Mouse (Mus musculus): ENCODE results near the gene Stk33. TPM values are rescaled to one million over a fixed set of nuclear protein-coding genes. Genes with fewer than 3 reads are reported as not detected.

Stk33 gene
- total and polyA plus RNA-seq, 2 experiments from 2014 or later, result 6.5 to 7.9 TPM

DNA sequence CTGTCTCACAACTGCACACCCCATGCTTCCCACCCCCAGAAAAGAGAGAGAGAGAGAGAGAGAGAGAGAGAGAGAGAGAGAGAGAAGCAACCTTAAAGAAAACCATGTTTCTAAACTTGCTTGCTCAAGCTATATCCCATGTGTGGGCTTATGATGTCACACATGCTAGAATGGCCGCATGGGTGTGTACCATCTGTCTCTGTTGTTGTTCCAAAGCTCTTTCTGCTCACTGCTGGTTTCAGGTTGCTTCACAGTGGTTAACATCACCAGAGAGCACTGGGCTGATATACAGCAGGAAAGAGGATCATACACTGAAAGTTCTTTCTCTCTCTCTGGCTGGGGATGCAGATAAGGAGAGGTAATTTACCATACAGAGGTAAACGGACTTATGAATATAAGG, 28.7 kb upstream of the Stk33 start:
- no peak for TF ChIP-seq CTCF (IDR thresholded peaks at IDR 0.05)

DNA sequence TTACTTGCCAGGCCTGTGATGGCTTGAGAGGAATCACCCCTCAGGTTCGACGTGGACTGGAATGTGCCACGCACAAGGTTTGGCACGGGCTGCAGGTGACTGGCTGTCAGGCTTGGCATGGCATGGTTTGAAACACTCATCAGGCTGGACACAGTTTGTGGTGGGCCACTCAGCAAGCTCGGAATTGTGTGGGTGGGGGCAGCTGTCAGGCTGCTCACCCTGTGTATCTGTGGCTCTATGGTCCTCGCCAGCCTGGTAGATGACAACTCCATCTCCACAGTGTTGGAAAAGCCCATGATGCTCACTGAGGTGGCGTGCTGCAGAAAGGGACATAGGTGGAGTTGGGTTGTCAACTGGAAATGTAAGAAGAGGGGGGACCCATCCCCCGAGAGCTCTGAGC, 21.8 kb upstream of the Stk33 start:
- DNase-seq (ENCODE audit: low spot score), result no peak
- H3K27me3 ChIP-seq (ENCODE audit: insufficient read depth, low read length), result no peaks in the 10 kb centered on the region
- no peak overlapping the region for H3K4me2 ChIP-seq (ENCODE audit: low read depth, low read length, poor library complexity, severe bottlenecking)
- no peak; the same call in 1 of the 2 replicates for ATAC-seq (ENCODE audit: low FRiP score)
- no peak for TF ChIP-seq CTCF (IDR thresholded peaks at IDR 0.05)
- no peaks in the 10 kb centered on the region for H3K9me3 ChIP-seq (ENCODE audit: low read length)
- H3K27ac ChIP-seq (ENCODE audit: low read depth, low read length), result no peak overlapping the region
- WGBS, result 90% methylated on average over 8 of the region's 8 CpGs
- H3K36me3 ChIP-seq (ENCODE audit: insufficient read depth, low read length), result 0 out of 2 replicates have a peak, but pooled peaks cover 3% of the 10 kb centered on the region
- no peak overlapping the region for H3K9ac ChIP-seq (replicated peaks; ENCODE audit: low read length, poor library complexity, severe bottlenecking)
- no peaks in the 10 kb centered on the region for H3K4me1 ChIP-seq (ENCODE audit: insufficient read depth, low read length)
- H3K4me3 ChIP-seq (ENCODE audit: low read depth, low read length), result no peak overlapping the region

More for the DNA sequence above, 28.7 kb upstream of the Stk33 start:
- Histone ChIP-seq H3K4me1 (ENCODE audit: insufficient read depth, low read length) (no peaks in the 10 kb centered on the region), H3K27me3 (ENCODE audit: insufficient read depth, low read length) (no peaks in the 10 kb centered on the region), H3K9me3 (ENCODE audit: low read length) (no peaks in the 10 kb centered on the region), H3K36me3 (ENCODE audit: insufficient read depth, low read length) (peaks cover 2% of the 10 kb centered on the region; the same call in 1 of the 2 replicates), H3K4me3 (ENCODE audit: low read depth, low read length) (no peak overlapping the region), H3K9ac (replicated peaks; ENCODE audit: low read length, poor library complexity, severe bottlenecking) (no peak overlapping the region), H3K4me2 (ENCODE audit: low read depth, low read length, poor library complexity, severe bottlenecking) (no peak overlapping the region), H3K27ac (ENCODE audit: low read depth, low read length) (no peak overlapping the region)
- ATAC-seq (ENCODE audit: low FRiP score), result no peak
- DNase-seq (ENCODE audit: low spot score), result peak; percentile 42
- WGBS, result 60% methylated on average over 2 of the region's 2 CpGs

DNA sequence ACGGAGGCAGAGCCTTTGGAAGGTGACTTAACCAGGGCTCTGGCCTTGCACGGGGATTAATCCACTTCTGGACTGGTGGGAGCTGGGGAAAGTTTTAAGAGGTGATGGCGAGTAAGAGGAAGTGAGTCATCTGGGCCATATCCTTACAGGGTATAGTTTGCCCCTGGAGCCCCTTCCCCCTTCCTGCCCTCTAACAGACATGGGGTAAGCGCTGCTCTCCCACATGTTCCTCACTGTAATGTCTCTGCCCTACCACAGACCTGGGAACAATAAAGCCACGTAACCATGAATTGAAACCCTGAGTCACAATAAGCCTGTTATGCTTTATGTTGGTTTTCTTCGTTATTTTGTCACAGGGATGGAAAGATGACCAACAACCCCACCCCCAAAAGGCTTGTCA, 17.7 kb upstream of the Stk33 start:
- Histone ChIP-seq H3K4me3 (ENCODE audit: low read depth, low read length) (no peak overlapping the region), H3K27me3 (ENCODE audit: insufficient read depth, low read length) (no peaks in the 10 kb centered on the region), H3K27ac (ENCODE audit: low read depth, low read length) (no peak overlapping the region), H3K4me1 (ENCODE audit: insufficient read depth, low read length) (no peaks in the 10 kb centered on the region), H3K9me3 (ENCODE audit: low read length) (no peaks in the 10 kb centered on the region), H3K4me2 (ENCODE audit: low read depth, low read length, poor library complexity, severe bottlenecking) (no peak overlapping the region), H3K9ac (replicated peaks; ENCODE audit: low read length, poor library complexity, severe bottlenecking) (no peak overlapping the region), H3K36me3 (ENCODE audit: insufficient read depth, low read length) (0 out of 2 replicates have a peak, but pooled peaks cover 3% of the 10 kb centered on the region)
- TF ChIP-seq CTCF (IDR thresholded peaks at IDR 0.05), result no peak
- 71% methylated on average over 6 of the region's 6 CpGs for WGBS
- no peak for DNase-seq (ENCODE audit: low spot score)
- no peak for ATAC-seq (ENCODE audit: low FRiP score)

DNA sequence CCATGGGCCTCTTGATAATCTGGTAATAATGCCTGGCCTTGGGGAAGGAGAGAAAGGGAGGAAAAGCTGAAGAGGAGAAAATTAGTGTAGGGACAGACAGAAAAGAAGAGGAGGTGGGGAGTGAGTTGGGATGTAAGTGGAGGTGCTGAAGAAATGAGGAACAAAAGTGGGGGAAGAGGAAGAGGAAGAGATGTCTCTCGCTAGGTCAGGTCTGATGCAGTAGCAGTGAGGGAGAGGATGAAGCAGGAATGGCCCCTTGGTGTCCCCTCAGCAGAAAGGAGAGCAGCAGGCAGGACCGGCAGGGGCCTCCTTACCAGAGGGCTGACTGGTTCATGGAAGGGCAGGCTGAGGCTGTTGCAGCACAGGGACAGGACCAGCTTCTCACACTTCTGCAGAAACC, 16.9 kb upstream of the Stk33 start:
- no peak for TF ChIP-seq CTCF (IDR thresholded peaks at IDR 0.05)
- H3K4me1 ChIP-seq (ENCODE audit: insufficient read depth, low read length), result no peaks in the 10 kb centered on the region
- whole genome bisulfite sequencing, result 64% methylated on average over 2 of the region's 2 CpGs
- no peak overlapping the region for H3K27ac ChIP-seq (ENCODE audit: low read depth, low read length)
- ATAC-seq (ENCODE audit: low FRiP score) (no peak), DNase-seq (ENCODE audit: low spot score) (no peak)
- no peaks in the 10 kb centered on the region for H3K27me3 ChIP-seq (ENCODE audit: insufficient read depth, low read length)
- H3K4me3 ChIP-seq (ENCODE audit: low read depth, low read length), result no peak overlapping the region
- no peak overlapping the region for H3K9ac ChIP-seq (replicated peaks; ENCODE audit: low read length, poor library complexity, severe bottlenecking)
- 0 out of 2 replicates have a peak, but pooled peaks cover 3% of the 10 kb centered on the region for H3K36me3 ChIP-seq (ENCODE audit: insufficient read depth, low read length)
- no peak overlapping the region for H3K4me2 ChIP-seq (ENCODE audit: low read depth, low read length, poor library complexity, severe bottlenecking)
- no peaks in the 10 kb centered on the region for H3K9me3 ChIP-seq (ENCODE audit: low read length)

DNA sequence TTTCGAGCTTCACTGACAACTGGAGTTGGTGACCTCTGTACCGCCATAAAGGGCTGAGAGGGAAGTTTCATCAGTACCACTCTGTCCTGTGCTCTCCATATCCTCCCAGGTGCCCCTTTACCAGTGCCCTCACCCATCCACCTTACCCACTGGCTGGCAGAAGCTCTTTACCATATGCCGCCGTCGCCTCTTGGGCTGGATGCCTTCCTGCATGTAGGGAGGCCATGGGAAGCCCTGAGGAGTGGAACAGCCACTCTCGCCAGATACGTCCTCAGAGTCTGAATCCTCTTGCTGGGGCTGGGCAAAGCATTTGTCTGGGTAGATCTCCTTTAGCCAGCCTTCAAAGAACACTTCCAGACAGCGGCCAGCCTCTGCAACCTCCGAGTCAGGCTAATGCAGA, 16.0 kb upstream of the Stk33 start:
- no peak overlapping the region for H3K9ac ChIP-seq (replicated peaks; ENCODE audit: low read length, poor library complexity, severe bottlenecking)
- no peak overlapping the region for H3K4me2 ChIP-seq (ENCODE audit: low read depth, low read length, poor library complexity, severe bottlenecking)
- DNase-seq (ENCODE audit: low spot score) (no peak), ATAC-seq (ENCODE audit: low FRiP score) (no peak)
- H3K4me3 ChIP-seq (ENCODE audit: low read depth, low read length), result no peak overlapping the region
- TF ChIP-seq CTCF (IDR thresholded peaks at IDR 0.05), result no peak
- H3K36me3 ChIP-seq (ENCODE audit: insufficient read depth, low read length), result 0 out of 2 replicates have a peak, but pooled peaks cover 3% of the 10 kb centered on the region
- WGBS, result 91% methylated on average over 9 of the region's 9 CpGs
- H3K27me3 ChIP-seq (ENCODE audit: insufficient read depth, low read length), result no peaks in the 10 kb centered on the region
- H3K4me1 ChIP-seq (ENCODE audit: insufficient read depth, low read length), result no peaks in the 10 kb centered on the region
- H3K9me3 ChIP-seq (ENCODE audit: low read length), result no peaks in the 10 kb centered on the region
- H3K27ac ChIP-seq (ENCODE audit: low read depth, low read length), result no peak overlapping the region

DNA sequence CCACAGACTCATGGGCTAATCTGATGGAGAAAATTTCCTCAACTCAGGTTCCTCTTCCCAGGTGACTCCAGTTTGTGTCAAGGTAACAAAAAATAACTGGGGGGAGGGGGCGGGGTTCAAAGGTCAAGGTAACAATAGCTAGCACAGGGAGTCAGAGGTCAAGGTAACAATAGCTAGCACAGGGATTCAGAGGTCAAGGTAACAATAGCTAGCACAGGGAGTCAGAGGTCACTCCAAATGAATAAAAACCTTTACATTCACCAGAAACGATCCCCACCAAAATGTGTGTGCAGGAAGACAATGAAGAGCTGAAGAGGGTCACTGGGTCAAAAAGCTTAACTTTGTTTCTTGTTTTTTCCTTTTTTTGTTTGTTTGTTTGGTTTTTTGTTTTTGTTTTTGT, 9.2 kb upstream of the Stk33 start:
- no peaks in the 10 kb centered on the region for H3K36me3 ChIP-seq (ENCODE audit: insufficient read depth, low read length)
- no peak overlapping the region for H3K4me2 ChIP-seq (ENCODE audit: low read depth, low read length, poor library complexity, severe bottlenecking)
- H3K4me1 ChIP-seq (ENCODE audit: insufficient read depth, low read length), result no peaks in the 10 kb centered on the region
- no peak overlapping the region for H3K27ac ChIP-seq (ENCODE audit: low read depth, low read length)
- no peak for TF ChIP-seq CTCF (IDR thresholded peaks at IDR 0.05)
- no peaks in the 10 kb centered on the region for H3K9me3 ChIP-seq (ENCODE audit: low read length)
- ATAC-seq (ENCODE audit: low FRiP score) (no peak), DNase-seq (ENCODE audit: low spot score) (no peak)
- WGBS, result 62% methylated on average over 2 of the region's 2 CpGs
- H3K27me3 ChIP-seq (ENCODE audit: insufficient read depth, low read length), result no peaks in the 10 kb centered on the region
- no peak overlapping the region for H3K9ac ChIP-seq (replicated peaks; ENCODE audit: low read length, poor library complexity, severe bottlenecking)
- H3K4me3 ChIP-seq (ENCODE audit: low read depth, low read length), result no peak overlapping the region
